Mouse (Mus musculus): ENCODE measurements at regions not wholly inside any gene's neighbourhood (a gene's known extent, or its start where the extent isn't known, plus 50 kb on each side); places are given as distances from the start of the nearest gene placed in this dataset.

DNA sequence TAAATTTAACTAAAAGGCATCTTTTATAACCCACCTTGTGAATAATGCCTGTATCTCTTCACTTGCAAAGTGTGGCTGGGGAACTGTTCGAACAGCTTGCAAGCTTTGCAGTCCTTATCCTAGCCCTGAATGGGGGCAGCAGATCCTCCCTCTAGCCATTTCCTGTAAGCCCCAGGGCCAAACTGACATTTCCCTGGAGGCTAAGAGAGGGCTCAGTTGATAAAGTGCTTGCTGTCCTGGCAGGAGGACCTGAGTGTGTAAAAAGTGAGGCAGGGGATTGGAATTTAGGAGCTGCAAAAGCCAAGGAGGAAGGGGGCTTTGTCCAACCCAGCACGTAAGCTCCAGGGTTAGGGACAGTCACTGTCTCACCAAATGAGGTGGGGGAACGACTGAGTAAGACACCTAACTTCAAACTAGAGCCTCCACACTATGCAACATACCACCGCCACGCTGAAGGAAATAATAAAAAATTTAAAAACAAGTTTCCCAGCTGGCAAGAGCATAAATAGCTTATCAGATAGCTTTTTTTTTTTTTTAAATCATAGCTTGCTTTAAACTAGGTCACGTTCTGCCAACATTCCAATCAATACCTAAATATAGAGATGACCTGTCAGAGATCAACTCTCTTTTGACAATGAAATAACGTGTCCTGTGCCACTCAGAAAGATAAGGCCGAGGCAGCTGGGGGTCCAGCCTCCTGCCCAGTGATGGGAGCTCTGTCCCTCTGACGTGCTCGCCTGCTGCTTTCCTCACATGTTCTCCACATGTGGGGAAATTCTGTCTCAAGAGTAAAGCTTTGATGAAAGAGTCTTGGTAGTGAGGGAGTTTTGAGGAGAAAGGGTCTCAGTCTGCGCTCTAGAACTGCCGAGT lies 146.0 kb downstream of the Zfp36l1 start:
- DNase-seq: no peak

- no peak for DNase-seq
Measured at GRCm38 (mm10) chr12:79966289-79966615, 146.6 kb downstream of the Zfp36l1 start.

GRCm38 (mm10) chr12:79965471-79966288 lies 147.1 kb downstream of the Zfp36l1 start:
- no peak for DNase-seq

DNA sequence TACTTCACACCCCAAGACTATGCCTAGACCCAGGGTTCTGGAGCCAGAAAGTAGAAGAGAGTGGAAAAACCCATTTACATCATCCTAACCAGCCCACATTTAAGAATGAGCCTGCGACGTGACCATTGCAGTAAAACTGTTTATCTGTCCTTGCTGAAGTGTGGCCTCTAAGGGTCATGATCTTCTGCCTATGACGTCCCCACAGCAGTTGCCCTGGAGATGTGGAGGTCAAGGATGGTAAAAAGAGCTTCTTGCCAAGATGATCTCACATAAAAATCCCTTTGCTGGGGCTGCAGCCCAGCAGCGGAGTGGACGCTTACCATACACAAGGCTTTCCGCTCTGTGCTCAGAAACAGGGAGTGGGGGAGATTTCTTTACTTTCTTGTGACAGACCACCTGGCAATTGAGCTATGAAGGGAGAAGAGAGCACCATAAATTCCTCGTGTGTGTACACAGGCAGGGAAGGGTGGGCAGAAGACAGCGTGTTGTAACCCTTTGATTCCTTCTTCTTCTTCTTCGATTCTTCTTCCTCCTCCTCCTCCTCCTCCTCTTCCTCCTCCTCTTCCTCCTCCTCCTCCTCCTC lies 149.3 kb downstream of the Zfp36l1 start:
- DNase-seq: no peak

- no peak for DNase-seq
Measured at GRCm38 (mm10) chr12:79962649-79963236, 150.1 kb downstream of the Zfp36l1 start.

GRCm38 (mm10) chr12:79961881-79962280 lies 150.9 kb downstream of the Zfp36l1 start:
- DNase-seq: no peak

- no peak for DNase-seq
Measured at GRCm38 (mm10) chr12:79961076-79961475, 151.7 kb downstream of the Zfp36l1 start.

DNA sequence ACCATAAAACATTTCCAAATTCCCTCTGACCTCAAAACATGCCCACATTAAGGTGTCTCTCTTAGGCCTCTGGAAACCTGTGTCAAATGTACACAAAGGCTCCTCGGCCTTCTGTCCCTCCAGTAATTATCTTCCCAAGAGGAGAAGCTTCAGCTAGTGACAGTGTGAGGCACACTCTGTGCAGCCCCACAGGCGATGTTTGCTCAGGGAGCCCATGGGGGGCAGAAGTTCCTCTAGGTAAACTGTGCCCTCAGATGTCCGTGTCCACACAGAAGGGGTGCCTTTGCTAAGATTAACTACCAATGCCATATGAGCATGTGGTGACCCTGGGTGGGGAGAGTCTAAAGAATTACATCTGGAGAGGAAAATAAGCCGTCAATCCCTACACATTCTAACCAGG lies 152.4 kb downstream of the Zfp36l1 start:
- no peak for DNase-seq

DNA sequence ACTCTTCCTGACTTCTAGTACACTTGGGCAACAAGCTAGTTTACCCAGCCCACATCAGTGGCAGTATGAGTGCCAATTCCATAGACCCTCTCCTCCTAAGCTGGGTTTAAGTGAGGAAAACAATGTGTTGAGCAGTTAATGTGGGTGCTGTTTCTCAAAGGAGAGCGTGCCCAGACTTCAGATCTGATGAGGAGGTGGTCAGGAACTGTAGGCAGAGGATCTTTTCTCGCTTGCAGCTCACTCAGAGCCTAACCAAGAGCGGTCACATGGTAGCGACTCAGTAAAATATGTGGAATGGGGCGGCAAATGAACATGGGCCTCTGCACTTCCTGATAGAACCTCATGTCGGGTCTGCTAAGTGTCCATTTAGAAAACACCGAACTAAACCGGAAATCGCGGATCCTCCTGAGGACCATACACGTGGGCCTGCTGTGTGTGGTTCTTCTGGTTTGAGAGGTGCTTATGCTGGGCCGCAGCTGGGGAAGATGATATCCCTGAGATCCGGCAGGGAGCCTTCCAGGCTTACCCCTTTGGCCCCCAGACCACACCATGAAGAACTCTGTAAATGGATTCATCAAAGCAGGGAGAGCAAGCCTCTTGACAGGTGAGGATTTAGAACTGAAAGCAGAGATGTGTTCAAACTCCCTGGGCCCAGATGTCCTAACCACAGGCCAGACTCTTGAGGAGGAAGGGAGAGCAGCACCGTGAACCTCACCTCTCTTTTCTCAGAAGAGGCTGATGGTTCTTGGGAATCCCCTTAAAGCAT lies 153.1 kb downstream of the Zfp36l1 start:
- no peak for DNase-seq

GRCm38 (mm10) chr12:79957211-79957610 lies 155.6 kb downstream of the Zfp36l1 start:
- DNase-seq: no peak

DNA sequence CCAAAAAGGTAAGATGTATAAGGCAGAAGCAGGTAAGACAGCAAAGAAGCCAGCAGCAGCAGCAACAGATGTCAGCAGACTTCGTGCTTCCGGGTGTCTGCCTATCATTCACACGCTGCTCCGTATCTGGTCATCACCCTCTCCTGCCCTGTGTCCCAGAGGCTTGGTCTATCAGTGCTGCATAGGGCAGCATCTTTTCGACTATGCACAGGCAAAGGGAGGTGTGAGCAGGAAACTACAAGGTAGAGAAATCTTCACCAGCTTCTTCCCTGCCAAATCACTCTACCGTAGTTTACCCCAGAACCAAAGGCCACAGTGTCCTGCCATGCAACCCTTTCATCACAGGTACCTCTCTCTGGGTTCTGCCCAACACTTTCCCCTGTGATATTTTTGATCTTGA lies 156.5 kb downstream of the Zfp36l1 start:
- DNase-seq: no peak

DNA sequence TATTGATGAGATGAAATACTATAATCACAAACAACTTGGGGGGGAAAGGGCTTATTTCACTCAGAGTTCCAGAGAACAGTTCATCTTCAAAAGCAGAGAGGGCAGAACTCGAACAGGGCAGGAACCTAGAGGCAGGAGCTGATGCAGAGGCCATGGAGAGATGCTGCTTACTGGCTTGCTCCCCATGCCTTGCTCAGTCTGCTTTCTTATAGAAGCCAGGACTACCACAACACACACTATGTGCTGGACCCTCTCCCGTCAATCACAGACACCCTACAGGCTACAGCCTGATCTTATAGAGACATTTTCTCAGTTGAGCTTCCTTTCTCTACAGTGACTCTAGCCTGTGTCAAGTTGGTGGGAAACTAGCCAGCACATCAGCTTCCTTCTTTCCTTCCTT lies 157.3 kb downstream of the Zfp36l1 start:
- DNase-seq: no peak

DNA sequence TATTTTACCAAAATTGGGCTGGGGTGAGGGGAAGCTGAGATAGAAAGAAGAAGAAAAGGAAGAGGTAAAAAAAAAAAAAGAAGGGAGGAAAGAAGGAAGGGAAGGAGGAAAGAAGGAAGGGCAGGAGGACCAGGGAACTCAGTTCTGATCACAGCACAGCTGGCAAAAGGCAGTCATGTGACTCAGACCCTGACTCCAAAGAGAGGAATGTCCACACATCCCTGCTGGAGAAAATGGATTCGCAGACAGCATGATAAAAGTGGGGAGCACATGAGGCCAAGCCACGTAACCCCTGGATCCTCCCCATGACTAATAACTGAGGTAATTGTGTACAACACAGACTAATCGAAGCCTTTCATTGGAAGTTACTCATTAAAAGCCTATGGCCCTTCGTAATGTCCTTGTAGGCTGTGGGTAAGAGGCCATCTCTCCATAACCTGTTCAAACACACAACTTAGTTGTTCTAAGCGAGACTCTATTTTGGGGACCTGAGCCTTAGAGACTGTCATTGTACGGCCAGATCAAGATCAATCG lies 162.2 kb downstream of the Zfp36l1 start:
- no peak for DNase-seq

DNA sequence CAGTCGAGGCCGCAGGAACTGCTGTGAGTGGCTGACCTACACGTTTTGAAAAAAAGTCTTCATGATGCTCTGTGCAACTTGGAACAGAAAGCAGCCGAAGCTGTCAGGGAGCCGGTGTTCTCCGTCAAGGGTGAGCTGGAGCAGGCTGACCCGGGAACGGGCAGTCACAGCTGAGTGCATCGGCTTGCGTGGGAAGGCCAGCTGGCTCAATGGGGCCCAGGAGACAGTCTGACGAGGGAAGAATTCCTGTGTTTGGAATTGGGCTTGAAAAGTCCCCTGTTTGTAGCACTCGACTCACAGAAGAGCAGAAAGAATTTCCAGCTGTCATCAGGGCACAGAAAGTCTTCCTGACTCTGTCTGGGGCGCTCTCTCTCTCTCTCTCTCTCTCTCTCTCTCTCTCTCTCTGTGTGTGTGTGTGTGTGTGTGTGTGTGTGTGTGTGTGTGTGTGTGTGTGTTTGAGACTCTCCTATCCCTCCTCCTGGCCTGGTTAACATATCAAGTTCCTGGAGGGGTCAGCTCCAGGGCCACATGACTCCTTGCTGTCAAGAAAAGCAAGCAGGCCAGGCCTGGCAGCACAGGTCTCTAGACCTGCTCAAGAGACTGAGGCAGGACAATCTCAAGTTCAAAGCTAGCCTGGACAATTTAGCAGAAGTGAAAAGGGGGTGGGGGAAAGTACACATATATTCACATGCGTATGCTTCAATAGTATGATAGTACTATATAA lies 163.6 kb downstream of the Zfp36l1 start:
- peak; percentile 85 for DNase-seq

DNA sequence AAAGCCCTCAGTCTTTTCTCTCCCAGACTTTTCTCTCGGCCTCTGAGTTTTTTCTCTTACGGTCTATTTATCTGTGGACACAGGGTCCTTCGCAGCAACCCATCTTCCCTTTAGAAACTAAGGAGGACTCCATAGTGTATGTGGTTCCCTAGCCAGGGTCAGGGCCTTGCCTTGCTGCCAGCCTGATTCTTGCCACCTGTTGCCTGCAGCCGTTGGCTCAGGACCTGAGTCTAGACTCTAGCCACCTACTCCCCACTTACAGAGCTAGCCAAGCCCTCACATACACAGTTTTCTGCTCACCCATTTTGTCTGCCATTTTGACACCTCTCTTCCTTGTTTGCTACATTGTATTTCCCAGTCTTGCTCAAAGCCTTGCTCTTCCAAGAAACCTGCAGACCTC lies 165.2 kb downstream of the Zfp36l1 start:
- DNase-seq: no peak

DNA sequence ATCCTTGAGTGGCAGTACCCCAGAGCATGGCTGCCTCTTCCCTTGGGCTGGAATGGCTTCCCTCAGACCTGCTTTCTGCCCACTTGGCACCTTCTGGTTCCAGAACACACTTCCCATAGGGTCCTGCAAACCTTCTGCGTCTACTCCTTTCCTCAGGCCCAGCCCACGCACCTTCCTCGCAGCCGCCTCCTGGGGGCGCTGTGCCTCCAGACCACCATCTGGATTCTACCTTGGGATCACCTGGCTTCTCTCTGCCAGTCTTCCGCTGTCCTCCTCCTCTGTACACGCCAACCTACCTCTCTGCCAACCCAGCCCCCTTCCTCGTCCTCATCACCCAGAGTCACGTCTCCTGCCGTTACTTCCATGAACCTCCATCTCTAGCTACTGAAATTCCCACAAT lies 166.0 kb downstream of the Zfp36l1 start:
- DNase-seq: no peak

GRCm38 (mm10) chr12:79945899-79946298 lies 166.9 kb downstream of the Zfp36l1 start:
- no peak for DNase-seq

DNA sequence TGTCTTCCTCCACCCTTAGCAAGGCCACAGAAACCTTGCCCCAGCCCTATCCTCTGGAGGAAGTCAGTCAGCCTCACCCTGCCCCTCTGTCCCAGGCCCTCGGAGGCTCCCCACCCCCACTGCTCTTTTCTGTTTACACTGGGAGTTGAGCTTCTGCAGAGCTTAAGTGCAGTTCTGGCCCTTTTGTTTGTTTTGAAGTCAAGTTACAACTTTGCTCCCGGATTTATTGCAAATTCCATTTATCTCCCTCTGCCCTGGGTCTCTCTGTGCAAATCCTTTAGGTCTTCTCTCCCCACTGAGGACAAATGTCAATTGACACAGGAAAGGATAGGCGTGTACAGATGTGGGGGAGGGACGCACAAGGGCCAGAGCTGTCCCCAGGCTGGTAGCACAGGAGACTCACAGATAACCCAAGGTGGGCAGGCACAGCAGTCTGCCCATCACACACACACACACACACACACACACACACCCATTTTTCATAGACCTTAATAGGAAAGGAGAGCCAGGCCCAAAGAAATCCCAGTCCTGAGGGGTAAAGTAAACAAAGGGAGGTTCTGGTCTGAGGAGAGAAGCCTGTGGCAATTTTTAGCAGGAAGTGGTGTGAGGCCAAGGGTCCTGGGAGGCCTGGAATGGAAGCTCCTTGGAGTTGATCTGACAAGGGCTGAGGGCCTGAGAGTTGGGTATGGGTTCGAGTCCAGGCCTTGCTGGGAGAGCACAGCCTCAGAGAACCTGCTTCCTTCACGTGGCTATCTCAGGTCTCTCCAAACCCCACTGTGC lies 167.9 kb downstream of the Zfp36l1 start:
- DNase-seq: peak; percentile 95

- no peak for DNase-seq
Measured at GRCm38 (mm10) chr12:79944090-79944489, 168.7 kb downstream of the Zfp36l1 start.

DNA sequence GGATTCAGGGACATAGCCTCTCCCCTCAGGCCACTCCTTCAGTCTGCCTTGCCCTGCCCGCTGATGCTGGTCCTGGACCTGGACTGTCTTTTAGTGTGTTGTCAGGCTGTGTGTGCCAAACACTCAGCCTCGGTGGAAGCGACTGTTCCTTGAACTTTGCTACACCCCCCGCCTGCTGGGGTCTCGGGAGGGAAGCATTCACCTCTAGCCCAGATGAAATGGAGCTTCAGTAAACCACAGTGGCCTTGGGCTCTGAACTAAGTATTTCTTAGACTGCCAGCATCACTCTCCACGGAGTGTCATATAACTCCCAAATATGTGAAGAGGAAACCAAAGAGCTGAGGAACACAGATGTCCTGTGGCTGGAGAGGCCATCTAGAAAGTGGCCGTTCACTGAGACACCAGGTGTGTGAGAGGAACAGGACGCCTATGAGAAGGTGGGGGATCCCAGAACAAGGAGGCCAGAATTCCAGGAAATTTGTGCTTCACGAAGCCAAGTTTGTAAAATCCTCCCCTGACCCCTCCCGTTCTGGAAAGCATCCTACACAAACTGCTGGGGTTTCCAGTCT lies 170.2 kb downstream of the Zfp36l1 start:
- DNase-seq: no peak

GRCm38 (mm10) chr12:79941828-79942227 lies 171.0 kb downstream of the Zfp36l1 start:
- no peak for DNase-seq
